Mouse (Mus musculus) limb, embryonic 15.5 days (tissue): ENCODE data around the gene Mlxipl. TPM values are rescaled to one million over a fixed set of nuclear protein-coding genes. Genes with fewer than 3 reads are reported as not detected.
"Not testable (repeated sequence)": the region's sequence is repeated elsewhere in the genome, so short reads cannot be mapped to it uniquely, and the experiment has no call there.

Experiments used
- ATAC-seq: fragments of 200-750 bp; cut with Nextera tagmentation; 2 replicates; pipeline ENCODE4 v1.8.0; 2017; ENCODE audit warnings: low read depth, moderate TSS enrichment; ENCODE audit not compliant: insufficient number of reproducible peaks, low FRiP score, low TSS enrichment
- H3K27ac ChIP-seq: fragments of 300-500 bp; sonication (generic); 2 replicates; pipeline ENCODE4 v1.5.1; 2015; ENCODE audit warnings: moderate library complexity, mild to moderate bottlenecking, inconsistent platforms
- H3K27me3 ChIP-seq: fragments of 300-500 bp; sonication (generic); 2 replicates; pipeline ENCODE4 v1.6.1; 2015; ENCODE audit warnings: inconsistent platforms
- H3K36me3 ChIP-seq: fragments of 300-500 bp; sonication (generic); 2 replicates; pipeline ENCODE4 v1.6.1; 2015; ENCODE audit warnings: inconsistent platforms
- H3K4me1 ChIP-seq: fragments of 300-500 bp; sonication (generic); 2 replicates; pipeline ENCODE4 v1.6.1; 2015; ENCODE audit warnings: inconsistent platforms
- H3K4me2 ChIP-seq: fragments of 300-500 bp; sonication (generic); 2 replicates; pipeline ENCODE4 v1.6.1; 2015; ENCODE audit warnings: mild to moderate bottlenecking, inconsistent platforms
- H3K4me3 ChIP-seq: fragments of 300-500 bp; sonication (generic); 2 replicates; pipeline ENCODE4 v1.5.1; 2015; ENCODE audit warnings: mild to moderate bottlenecking, inconsistent platforms
- H3K9ac ChIP-seq: fragments of 300-500 bp; sonication (generic); 2 replicates; pipeline ENCODE4 v1.6.1; 2015; ENCODE audit warnings: inconsistent platforms
- H3K9me3 ChIP-seq: fragments of 300-500 bp; sonication (generic); 2 replicates; pipeline ENCODE4 v1.6.1; 2016; ENCODE audit warnings: inconsistent platforms
- WGBS: fragments of 180-500 bp; shearing (Covaris S2); methylation state at CpG from one replicate; pipeline ENCODE4 v1.1.7; 2015; 5-methylcytosine and 5-hydroxymethylcytosine counted together
- polyA plus RNA-seq: library from polyadenylated mRNA; unstranded; fragments of >200 nt; fragmentation: Nextera tagmentation; extraction: Ambion mirVana; gene quantifications from 2 replicates; pipeline ENCODE4 v1.2.1, GENCODE M21; 2015

Mlxipl gene
- polyA plus RNA-seq: 0.82 and 0.86 TPM in 2 replicates

- Histone ChIP-seq H3K4me1 (peaks cover 7% of the 10 kb centered on the region), H3K9me3 (no peaks in the 10 kb centered on the region), H3K27ac (no peak within 1 kb of the TSS), H3K4me2 (peak within 1 kb of the TSS; percentile 48), H3K9ac (no peak within 1 kb of the TSS), H3K36me3 (no peaks in the 10 kb centered on the region), H3K4me3 (peak within 1 kb of the TSS; percentile 21), H3K27me3 (peaks cover 50% of the 10 kb centered on the region)
- no peak for ATAC-seq
- 2% methylated on average over 36 of the region's 39 CpGs for WGBS
Measured at GRCm38 (mm10) chr5:135089653-135090052, at the start of gene Mlxipl. Gene Mlxipl (plus strand): TSS chr5:135089890.

GRCm38 (mm10) chr5:135040059-135040458, 49.6 kb upstream of the Mlxipl start:
- no peak overlapping the region for H3K9ac ChIP-seq
- H3K9me3 ChIP-seq: no peaks in the 10 kb centered on the region; the same call in 1 of the 2 replicates
- peaks cover 8% of the 10 kb centered on the region for H3K4me1 ChIP-seq
- no peak overlapping the region for H3K27ac ChIP-seq
- no peak overlapping the region for H3K4me2 ChIP-seq
- no peaks in the 10 kb centered on the region for H3K27me3 ChIP-seq
- no peak overlapping the region for H3K4me3 ChIP-seq
- no peak for ATAC-seq
- WGBS: 64% methylated on average over 6 of the region's 6 CpGs
- peaks cover 30% of the 10 kb centered on the region for H3K36me3 ChIP-seq

GRCm38 (mm10) chr5:135040777-135041176, 48.9 kb upstream of the Mlxipl start:
- WGBS: 74% methylated on average over 11 of the region's 11 CpGs
- Histone ChIP-seq H3K4me3 (no peak overlapping the region), H3K9ac (no peak overlapping the region), H3K9me3 (no peaks in the 10 kb centered on the region; the same call in 1 of the 2 replicates), H3K27me3 (no peaks in the 10 kb centered on the region), H3K4me2 (no peak overlapping the region), H3K36me3 (peaks cover 37% of the 10 kb centered on the region), H3K27ac (no peak overlapping the region), H3K4me1 (peaks cover 3% of the 10 kb centered on the region)
- no peak for ATAC-seq

GRCm38 (mm10) chr5:135042105-135042788, 47.4 kb upstream of the Mlxipl start:
- Histone ChIP-seq H3K4me1 (peaks cover 2% of the 10 kb centered on the region; the same call in 1 of the 2 replicates), H3K4me3 (no peak overlapping the region), H3K9ac (no peak overlapping the region), H3K27ac (no peak overlapping the region), H3K4me2 (no peak overlapping the region), H3K27me3 (no peaks in the 10 kb centered on the region), H3K9me3 (no peaks in the 10 kb centered on the region; the same call in 1 of the 2 replicates), H3K36me3 (peaks cover 45% of the 10 kb centered on the region)
- 35% methylated on average over 21 of the region's 21 CpGs for WGBS
- ATAC-seq: peak; percentile 22; the same call in 1 of the 2 replicates

- Histone ChIP-seq H3K4me1 (peaks cover 2% of the 10 kb centered on the region; the same call in 1 of the 2 replicates), H3K4me3 (no peak overlapping the region), H3K36me3 (peaks cover 48% of the 10 kb centered on the region), H3K4me2 (no peak overlapping the region), H3K27me3 (no peaks in the 10 kb centered on the region), H3K27ac (no peak overlapping the region), H3K9ac (no peak overlapping the region), H3K9me3 (no peaks in the 10 kb centered on the region; the same call in 1 of the 2 replicates)
- WGBS: 87% methylated on average over 3 of the region's 3 CpGs
- ATAC-seq: no peak
Measured at GRCm38 (mm10) chr5:135044575-135044974, 45.1 kb upstream of the Mlxipl start.

GRCm38 (mm10) chr5:135048539-135048938, 41.2 kb upstream of the Mlxipl start:
- no peak overlapping the region for H3K4me3 ChIP-seq
- H3K27me3 ChIP-seq: no peaks in the 10 kb centered on the region
- H3K4me1 ChIP-seq: no peaks in the 10 kb centered on the region
- 92% methylated on average over 5 of the region's 5 CpGs for WGBS
- H3K27ac ChIP-seq: no peak overlapping the region
- peaks cover 74% of the 10 kb centered on the region for H3K36me3 ChIP-seq
- no peak overlapping the region for H3K4me2 ChIP-seq
- ATAC-seq: no peak
- no peaks in the 10 kb centered on the region; the same call in 1 of the 2 replicates for H3K9me3 ChIP-seq
- no peak overlapping the region for H3K9ac ChIP-seq

- not testable (repeated sequence) for H3K4me2 ChIP-seq, H3K4me3 ChIP-seq, H3K9ac ChIP-seq, H3K4me1 ChIP-seq, H3K9me3 ChIP-seq, H3K27me3 ChIP-seq, ATAC-seq, H3K27ac ChIP-seq
- 85% methylated on average over 5 of the region's 6 CpGs for WGBS
- H3K36me3 ChIP-seq: peaks cover 78% of the 10 kb centered on the region
Measured at GRCm38 (mm10) chr5:135049268-135049667, 40.4 kb upstream of the Mlxipl start.

GRCm38 (mm10) chr5:135053356-135053755, 36.3 kb upstream of the Mlxipl start:
- H3K36me3 ChIP-seq: peaks cover 79% of the 10 kb centered on the region
- no peak overlapping the region for H3K9ac ChIP-seq
- ATAC-seq: no peak
- no peak overlapping the region for H3K4me2 ChIP-seq
- H3K9me3 ChIP-seq: no peaks in the 10 kb centered on the region
- no peaks in the 10 kb centered on the region for H3K4me1 ChIP-seq
- H3K4me3 ChIP-seq: no peak overlapping the region
- 92% methylated on average over 12 of the region's 12 CpGs for WGBS
- H3K27ac ChIP-seq: no peak overlapping the region
- H3K27me3 ChIP-seq: no peaks in the 10 kb centered on the region

GRCm38 (mm10) chr5:135063629-135064381, 25.9 kb upstream of the Mlxipl start, which contains the start of gene Dnajc30:
Gene Dnajc30 (plus strand): TSS chr5:135064202.
- H3K9ac ChIP-seq: peak within 1 kb of the TSS; percentile 79
- H3K36me3 ChIP-seq: peaks cover 61% of the 10 kb centered on the region
- peak within 1 kb of the TSS; percentile 69 for H3K27ac ChIP-seq
- WGBS: under 1% methylated on average over 52 of the region's 52 CpGs
- H3K4me1 ChIP-seq: peaks cover 21% of the 10 kb centered on the region
- H3K9me3 ChIP-seq: no peaks in the 10 kb centered on the region
- peak within 1 kb of the TSS; percentile 95 for H3K4me3 ChIP-seq
- H3K27me3 ChIP-seq: no peaks in the 10 kb centered on the region
- peak within 1 kb of the TSS; percentile 93 for H3K4me2 ChIP-seq
- peak; percentile 93 for ATAC-seq

GRCm38 (mm10) chr5:135064382-135064766, 25.3 kb upstream of the Mlxipl start:
- peak overlapping the region; percentile 93 for H3K4me2 ChIP-seq
- H3K27ac ChIP-seq: peak overlapping the region; percentile 69
- peaks cover 55% of the 10 kb centered on the region for H3K36me3 ChIP-seq
- H3K4me1 ChIP-seq: peaks cover 21% of the 10 kb centered on the region
- H3K4me3 ChIP-seq: peak overlapping the region; percentile 95
- ATAC-seq: no peak
- H3K9me3 ChIP-seq: no peaks in the 10 kb centered on the region
- no peaks in the 10 kb centered on the region for H3K27me3 ChIP-seq
- peak overlapping the region; percentile 79 for H3K9ac ChIP-seq
- WGBS: under 1% methylated on average over 40 of the region's 40 CpGs

- not testable (repeated sequence) for H3K9me3 ChIP-seq, ATAC-seq, H3K27me3 ChIP-seq
- peaks cover 21% of the 10 kb centered on the region for H3K4me1 ChIP-seq
- H3K4me3 ChIP-seq: peak within 1 kb of the TSS; percentile 95
- peak within 1 kb of the TSS; percentile 79 for H3K9ac ChIP-seq
- H3K27ac ChIP-seq: peak within 1 kb of the TSS; percentile 69
- peaks cover 49% of the 10 kb centered on the region for H3K36me3 ChIP-seq
- 77% methylated on average over 9 of the region's 9 CpGs for WGBS
- H3K4me2 ChIP-seq: peak within 1 kb of the TSS; percentile 93
Measured at GRCm38 (mm10) chr5:135064909-135065446, 24.7 kb upstream of the Mlxipl start, which contains the start of gene Bud23. Gene Bud23 (minus strand): TSS chr5:135064959.
